Mouse (Mus musculus) cortical plate, adult 2 months (tissue): ENCODE measurements around the gene Prm2.

ENCODE experiments used
- CTCF ChIP-seq: fragments of 200-500 bp; IDR thresholded peaks from 2 replicates; pipeline ENCODE4 v1.5.1; 2011; ENCODE audit warnings: mild to moderate bottlenecking, control low read depth, low read length; ENCODE audit not compliant: insufficient read depth; ENCODE audit errors: extremely low read depth
- POLR2A ChIP-seq: fragments of 200-500 bp; IDR thresholded peaks from 2 replicates; pipeline ENCODE4 v1.6.1; 2011; ENCODE audit warnings: mild to moderate bottlenecking, low read length, control low read depth; ENCODE audit not compliant: insufficient read depth; ENCODE audit errors: extremely low read depth

DNA sequence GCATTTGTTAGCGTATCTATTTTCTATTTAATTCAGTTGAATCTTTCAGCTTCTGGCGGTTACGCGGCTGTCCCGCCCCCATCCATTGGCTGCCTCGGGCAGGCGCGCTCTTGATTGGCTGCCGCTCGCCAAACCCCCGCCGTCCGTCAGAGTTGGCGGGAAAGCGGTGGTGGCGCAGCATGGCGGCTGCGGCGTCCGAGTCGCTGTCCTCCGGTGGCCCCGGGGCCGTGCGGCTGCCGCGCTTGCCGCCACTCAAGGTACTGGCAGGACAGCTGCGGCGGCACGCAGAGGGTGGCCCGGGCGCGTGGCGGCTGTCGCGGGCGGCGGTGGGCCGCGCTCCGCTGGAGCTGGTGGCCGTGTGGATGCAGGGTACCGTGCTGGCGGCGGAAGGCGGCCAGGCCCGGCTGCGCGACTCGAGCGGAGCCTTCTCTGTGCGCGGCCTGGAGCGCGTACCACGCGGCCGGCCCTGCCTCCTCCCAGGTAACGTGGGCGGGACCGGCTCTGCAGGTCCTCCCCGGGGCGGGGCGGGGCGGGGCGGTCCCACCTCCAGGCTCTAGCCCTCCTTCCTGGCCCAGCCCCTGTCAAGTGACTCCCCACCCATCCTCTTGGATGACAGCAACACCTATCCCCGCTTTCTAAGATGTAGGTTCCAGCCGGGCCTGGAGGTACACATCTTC, 39.1 kb upstream of the Prm2 start, which contains the start of gene Rmi2:
- TF ChIP-seq CTCF, result no peak
- no peak for TF ChIP-seq POLR2A
